Mouse (Mus musculus): Measurements from ENCODE around the gene Gm17093. TPM values are rescaled to one million over a fixed set of nuclear protein-coding genes. Genes with fewer than 3 reads are reported as not detected.
"Not testable (repeated sequence)": the region's sequence is repeated elsewhere in the genome, so short reads cannot be mapped to it uniquely, and the experiment has no call there.

The Gm17093 gene
- polyA plus RNA-seq (2015; fragmentation: Nextera tagmentation; extraction: Ambion mirVana), result not detected in 2 replicates

- DNase-seq (ENCODE audit: low spot score), result not testable (repeated sequence)
These were observed at the start of gene Gm17093 for GRCm38 (mm10) chr14:44517976-44518375. TSS of gene Gm17093 (plus strand) at chr14:44518276.

- not testable (repeated sequence) for DNase-seq (ENCODE audit: low spot score)
These were observed 25.9 kb upstream of the Gm17093 start, which contains the start of gene BC061237 for GRCm38 (mm10) chr14:44492163-44492562. TSS of gene BC061237 (plus strand) at chr14:44492463.

- not testable (repeated sequence) for DNase-seq (ENCODE audit: low spot score)
These were observed 29.9 kb downstream of the Gm17093 start for GRCm38 (mm10) chr14:44547961-44548360.

Other genes with a start within 250 kb of the Gm17093 start
- gene Gm8220, start 232.7 kb upstream of the Gm17093 start, polyA plus RNA-seq (2015; fragmentation: Nextera tagmentation; extraction: Ambion mirVana), result not detected in 2 replicates
- gene Gm5930, start 179.7 kb upstream of the Gm17093 start, polyA plus RNA-seq (2015; fragmentation: Nextera tagmentation; extraction: Ambion mirVana), result 0.09 and 0.36 TPM in 2 replicates
- gene Gm8229, start 152.9 kb upstream of the Gm17093 start, polyA plus RNA-seq (2015; fragmentation: Nextera tagmentation; extraction: Ambion mirVana), result not detected in 2 replicates
- gene Gm3371, start 107.6 kb upstream of the Gm17093 start, polyA plus RNA-seq (2015; fragmentation: Nextera tagmentation; extraction: Ambion mirVana), result not detected in 2 replicates
- gene Gm8232, start 84.6 kb upstream of the Gm17093 start, polyA plus RNA-seq (2015; fragmentation: Nextera tagmentation; extraction: Ambion mirVana), result not detected in 2 replicates
- gene BC061237, start 25.8 kb upstream of the Gm17093 start, polyA plus RNA-seq (2015; fragmentation: Nextera tagmentation; extraction: Ambion mirVana), result not detected in 2 replicates
- gene Gm8247, start 64.9 kb downstream of the Gm17093 start, polyA plus RNA-seq (2015; fragmentation: Nextera tagmentation; extraction: Ambion mirVana), result not detected in 2 replicates
- gene Gm5624, start 109.7 kb downstream of the Gm17093 start, polyA plus RNA-seq (2015; fragmentation: Nextera tagmentation; extraction: Ambion mirVana), result not detected in 2 replicates
- gene Gm8257, start 188.2 kb downstream of the Gm17093 start, polyA plus RNA-seq (2015; fragmentation: Nextera tagmentation; extraction: Ambion mirVana), result not detected in 2 replicates
- gene Gm8267, start 232.1 kb downstream of the Gm17093 start, polyA plus RNA-seq (2015; fragmentation: Nextera tagmentation; extraction: Ambion mirVana), result not detected in 2 replicates